Mouse (Mus musculus): ENCODE data around the gene Aste1.

DNA sequence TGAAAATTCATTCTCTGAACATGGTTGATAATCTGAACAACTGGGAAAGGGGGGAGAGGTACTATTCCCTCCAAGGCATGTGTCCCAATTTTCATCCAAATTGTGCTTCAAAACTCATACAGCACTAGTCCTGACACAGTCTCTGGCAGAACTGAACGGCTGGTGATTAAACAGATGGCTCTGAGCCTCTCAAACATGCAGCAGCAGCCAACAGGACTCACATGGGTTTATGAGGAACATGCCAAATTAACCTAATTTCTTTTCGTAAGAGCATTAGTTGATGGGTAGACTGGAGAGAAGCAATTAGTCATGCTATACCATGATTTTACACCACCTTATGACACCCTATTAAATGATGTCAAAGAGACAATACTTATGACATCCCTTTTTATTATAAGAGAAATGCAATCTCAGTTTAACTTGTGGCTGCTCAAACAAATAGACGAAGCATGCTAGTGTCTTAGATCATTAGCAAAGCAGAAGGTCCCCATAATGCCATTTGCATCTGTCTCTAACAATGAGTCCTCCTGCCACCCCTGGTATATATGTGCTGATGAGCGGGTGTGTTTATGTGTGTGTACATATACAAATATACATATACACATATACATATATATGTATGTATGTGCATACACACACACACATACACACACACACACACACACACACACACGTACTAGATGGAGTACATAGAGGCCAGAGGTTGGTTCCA lies 31.5 kb upstream of the Aste1 start:
- TF ChIP-seq CTCF (IDR thresholded peaks at IDR 0.05; ENCODE audit: borderline replicate concordance, insufficient read depth, low read length), result no peak
- no peak for TF ChIP-seq POLR2A (IDR thresholded peaks at IDR 0.05; ENCODE audit: low read depth, low read length)

Measured in embryonic fibroblast, embryonic 13.5 days (primary cell).